Mouse (Mus musculus) c-Kit-positive CD71-negative TER-119-negative erythroid progenitor cells, embryonic 14.5 days (primary cell): ENCODE data around the gene Krt17.
"Not testable (repeated sequence)": the region's sequence is repeated elsewhere in the genome, so short reads cannot be mapped to it uniquely, and the experiment has no call there.

Source experiments
- DNase-seq: peaks from one replicate; pipeline ENCODE4 v3.0.0-alpha.2; 2013; ENCODE audit warnings: low read depth

Gene Krt17

GRCm38 (mm10) chr11:100262058-100262980 lies 1.5 kb upstream of the Krt17 start:
- no peak for DNase-seq

GRCm38 (mm10) chr11:100261235-100261605 lies 391 bp upstream of the Krt17 start:
- no peak for DNase-seq

GRCm38 (mm10) chr11:100259079-100259478 lies 1.8 kb downstream of the Krt17 start:
- DNase-seq = no peak

GRCm38 (mm10) chr11:100257967-100258366 lies 2.9 kb downstream of the Krt17 start:
- DNase-seq = no peak

- DNase-seq = no peak
These were observed 5.3 kb downstream of the Krt17 start for GRCm38 (mm10) chr11:100255514-100255913.

- DNase-seq = no peak
These were observed 6.3 kb downstream of the Krt17 start for GRCm38 (mm10) chr11:100254360-100255090.

GRCm38 (mm10) chr11:100248852-100249465 lies 11.9 kb downstream of the Krt17 start, which contains the start of gene Krt16:
Gene Krt16, minus strand, starts transcription at chr11:100248902.
- no peak for DNase-seq

GRCm38 (mm10) chr11:100246471-100246870 lies 14.4 kb downstream of the Krt17 start:
- not testable (repeated sequence) for DNase-seq

GRCm38 (mm10) chr11:100240272-100240671 lies 20.6 kb downstream of the Krt17 start:
- not testable (repeated sequence) for DNase-seq

GRCm38 (mm10) chr11:100221741-100222140 lies 39.1 kb downstream of the Krt17 start:
- no peak for DNase-seq

GRCm38 (mm10) chr11:100219304-100219703 lies 41.5 kb downstream of the Krt17 start:
- no peak for DNase-seq

- DNase-seq = no peak
These were observed 52.3 kb downstream of the Krt17 start for GRCm38 (mm10) chr11:100208542-100208941.

GRCm38 (mm10) chr11:100207498-100207897 lies 53.3 kb downstream of the Krt17 start, which contains the start of gene Krt14:
Gene Krt14, minus strand, starts transcription at chr11:100207548.
- no peak for DNase-seq
